Mouse (Mus musculus): Measurements from ENCODE around the gene Olfr266.

The Olfr266 gene

DNA sequence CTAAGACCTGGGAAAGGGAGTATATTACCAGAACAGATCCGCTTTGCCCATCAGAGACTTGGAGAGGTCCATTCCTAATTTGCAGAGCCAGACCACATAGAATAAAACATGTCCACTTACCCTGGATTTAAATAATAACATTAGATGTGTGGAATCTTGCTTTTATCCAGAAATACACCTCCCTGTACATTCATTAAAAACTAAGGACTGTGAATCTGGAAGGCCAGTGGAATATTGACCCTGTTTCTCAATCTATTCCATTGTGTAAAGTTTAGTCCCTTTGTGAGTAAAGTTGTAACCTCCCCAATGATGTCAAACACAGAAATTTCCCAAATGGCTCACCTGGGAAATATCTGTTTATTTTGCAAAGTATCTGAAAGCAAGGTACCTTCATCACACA is at the start of gene Olfr266:
Gene Olfr266, minus strand, starts transcription at position 101 of the 400 bp plus-strand sequence.
- no peak for DNase-seq

DNA sequence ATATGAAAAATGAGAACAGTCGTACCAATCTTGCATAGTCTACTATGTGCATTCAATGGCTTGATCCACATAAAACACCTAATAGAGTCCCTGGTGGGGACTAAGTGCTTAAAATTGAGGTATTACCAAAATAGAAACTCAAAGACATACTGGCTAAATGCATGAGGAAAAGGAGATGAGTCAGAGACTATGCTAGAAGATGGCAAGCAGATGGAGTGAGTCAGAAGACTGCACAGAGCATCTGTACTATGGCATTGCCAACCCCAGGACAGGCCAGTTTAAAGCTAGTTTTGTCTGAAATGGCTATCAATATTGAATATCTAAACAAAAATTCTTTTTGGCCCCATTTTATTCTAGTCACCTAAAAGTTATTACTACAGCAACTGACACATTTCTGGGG is 49.5 kb upstream of the Olfr266 start:
- DNase-seq, result no peak

DNA sequence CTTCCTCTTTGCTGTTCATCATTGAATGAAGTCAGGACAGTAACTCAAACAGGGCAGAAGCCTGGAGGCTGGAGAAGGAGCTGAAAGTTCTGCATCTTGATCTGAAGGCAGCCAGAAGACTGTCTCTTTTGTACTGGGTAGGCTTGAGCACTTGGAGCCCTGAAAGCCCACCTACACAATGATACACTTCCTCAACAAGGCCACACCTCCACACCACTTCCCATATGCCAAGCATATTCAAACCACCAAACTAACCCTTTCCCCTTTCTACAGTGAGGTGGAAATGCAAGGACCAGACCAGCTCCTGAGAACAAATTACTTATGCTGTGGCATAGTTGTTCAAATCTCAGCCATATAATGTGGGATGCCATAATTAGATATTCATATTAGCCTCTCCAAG is 46.8 kb upstream of the Olfr266 start:
- DNase-seq, result no peak

DNA sequence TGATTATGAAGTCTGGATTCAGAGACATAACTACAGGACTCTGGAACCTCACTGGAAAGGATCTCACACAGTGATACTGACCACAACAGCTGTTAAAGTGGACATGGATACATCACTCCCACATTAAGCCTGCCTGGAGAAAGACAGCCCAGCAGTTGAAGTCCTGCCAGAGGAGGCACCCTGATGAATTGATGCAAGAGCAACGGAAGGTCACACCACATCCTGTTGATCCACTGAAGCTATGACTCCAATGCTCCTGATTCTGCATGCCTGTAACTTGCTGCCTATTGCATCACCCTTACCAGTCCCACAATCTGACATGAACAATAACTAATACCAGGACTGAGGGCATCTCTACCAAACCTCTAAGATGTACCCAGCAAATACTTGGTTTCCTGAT is 6.0 kb upstream of the Olfr266 start:
- no peak for DNase-seq

DNA sequence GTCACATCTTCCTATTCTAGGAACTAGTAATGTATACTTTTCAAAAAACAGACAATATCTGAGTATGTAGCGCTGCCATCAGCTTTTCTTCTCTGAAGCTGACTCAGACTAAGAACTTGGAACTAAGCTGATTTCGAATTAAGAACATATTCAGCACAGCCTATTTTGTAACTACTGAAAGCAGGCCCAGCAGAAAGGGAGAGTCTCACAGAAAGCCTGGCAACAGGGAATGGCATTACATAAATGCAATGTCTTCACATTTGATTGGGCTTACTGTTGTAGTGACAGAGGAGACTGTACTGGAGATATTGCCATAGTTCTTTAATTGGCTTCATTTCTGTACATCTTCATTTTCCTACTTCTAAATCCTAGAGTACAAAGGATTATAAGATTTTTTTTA is 8.4 kb downstream of the Olfr266 start:
- no peak for DNase-seq

DNA sequence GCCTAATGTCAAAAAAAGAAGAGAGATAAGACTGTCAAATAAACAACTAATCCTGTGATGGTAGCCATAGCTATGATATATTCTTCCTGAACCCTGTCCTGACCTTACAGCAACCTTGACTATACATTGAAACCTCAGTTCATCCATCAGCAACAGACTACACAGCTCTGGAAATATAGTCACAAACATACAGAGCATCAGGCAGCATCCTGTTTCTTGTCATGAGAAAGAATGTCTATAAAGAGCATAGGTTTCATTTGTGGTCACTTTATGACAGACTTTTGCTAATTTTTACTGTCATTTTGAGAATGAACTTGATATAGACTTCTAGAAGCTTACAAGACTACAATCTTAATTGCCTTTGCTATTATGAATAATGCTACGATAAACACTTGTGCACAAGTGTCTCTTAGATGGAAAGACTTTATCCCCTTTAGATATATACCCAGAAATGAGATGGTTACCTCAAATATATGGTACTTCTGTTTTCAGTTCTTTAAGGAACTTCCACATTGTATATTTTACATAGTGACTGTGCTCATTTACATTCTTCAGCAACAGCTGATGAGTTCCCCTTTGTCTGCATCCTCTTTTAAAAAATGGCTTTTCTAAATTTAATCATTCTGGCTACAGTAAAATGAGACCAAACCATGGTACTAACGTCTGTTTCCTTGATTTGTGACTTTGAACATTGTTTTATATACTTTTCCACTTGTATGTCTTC is 17.0 kb downstream of the Olfr266 start:
- no peak for DNase-seq

DNA sequence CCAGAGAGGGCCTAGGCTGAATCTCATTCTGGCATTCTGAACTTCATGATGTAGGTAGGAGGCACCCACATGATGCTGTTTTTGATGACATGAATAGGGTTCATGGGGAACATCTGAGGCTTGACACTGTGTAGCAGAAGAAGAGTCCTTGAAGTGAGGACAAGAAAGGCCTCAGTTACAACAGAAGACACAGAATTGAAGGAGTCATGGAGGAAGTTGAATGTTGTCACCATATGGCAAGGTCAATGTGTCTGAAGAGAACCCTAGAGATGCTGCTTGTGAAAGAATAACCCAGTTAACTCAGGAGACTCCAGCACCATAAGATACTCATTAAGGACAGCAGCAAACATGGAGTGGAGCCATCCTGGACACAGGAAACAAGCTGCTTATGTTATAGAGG is 28.0 kb downstream of the Olfr266 start:
- DNase-seq, result no peak

DNA sequence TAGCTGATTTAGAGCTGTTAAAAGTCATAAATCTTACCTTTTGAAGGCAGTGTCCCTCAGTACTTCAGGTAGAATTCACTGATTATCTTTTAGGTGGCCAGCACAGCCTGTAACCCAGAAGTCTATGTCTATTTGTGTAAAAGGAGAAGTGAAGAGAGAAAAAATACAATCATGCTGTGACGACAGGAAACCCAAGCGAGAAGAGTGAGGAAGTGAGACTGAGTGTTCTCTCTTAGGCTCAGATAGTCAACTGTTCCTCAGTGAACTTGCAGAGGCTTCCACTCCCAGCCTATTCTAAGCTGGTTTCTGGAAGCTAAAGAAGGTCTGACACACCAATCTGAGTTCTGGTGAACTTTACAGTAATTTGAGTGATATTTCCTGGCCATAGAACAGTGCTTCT is 36.2 kb downstream of the Olfr266 start, which contains the start of gene Cd53:
Gene Cd53, minus strand, starts transcription at position 220 of the 400 bp plus-strand sequence.
- no peak for DNase-seq

DNA sequence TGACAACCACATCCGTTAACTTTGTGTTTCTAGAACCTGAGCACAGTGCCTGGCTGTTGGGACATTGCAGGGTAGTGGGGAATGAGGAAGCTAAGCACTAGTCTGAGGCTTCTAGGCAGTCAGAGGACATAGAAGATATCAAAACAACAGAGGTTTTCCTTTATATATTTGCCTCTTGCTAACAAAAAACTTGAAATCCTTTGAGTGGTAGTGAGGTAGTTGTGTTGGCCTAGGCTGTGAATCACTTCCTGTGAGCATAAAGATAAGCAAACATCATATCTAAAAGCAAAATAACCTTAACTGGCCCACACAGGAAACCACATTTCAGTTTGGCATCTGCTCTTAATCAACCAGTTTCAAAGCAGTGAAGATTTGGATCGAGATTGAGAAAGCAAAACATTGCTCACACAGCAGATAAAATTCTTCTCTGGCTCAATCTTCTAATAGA is 37.6 kb downstream of the Olfr266 start:
- no peak for DNase-seq

DNA sequence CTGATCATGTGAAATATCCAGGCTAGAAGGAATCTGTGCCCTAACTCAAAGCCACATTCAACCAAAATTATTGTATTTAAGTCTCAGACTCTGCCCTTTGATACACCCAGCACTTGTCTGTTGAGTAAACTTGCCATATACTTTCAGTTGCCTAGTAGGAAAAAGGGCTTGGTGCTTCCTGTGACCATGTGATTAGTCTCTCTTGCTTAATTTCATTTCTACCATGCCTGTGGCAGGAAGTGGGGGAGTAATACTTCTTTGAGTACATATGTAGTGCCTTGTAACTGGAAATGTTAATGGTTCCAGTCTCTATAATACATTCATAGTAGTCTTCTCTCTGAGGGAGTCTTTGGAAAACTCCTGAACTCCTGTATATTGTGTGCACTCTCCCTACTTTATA is 38.1 kb downstream of the Olfr266 start:
- no peak for DNase-seq

DNA sequence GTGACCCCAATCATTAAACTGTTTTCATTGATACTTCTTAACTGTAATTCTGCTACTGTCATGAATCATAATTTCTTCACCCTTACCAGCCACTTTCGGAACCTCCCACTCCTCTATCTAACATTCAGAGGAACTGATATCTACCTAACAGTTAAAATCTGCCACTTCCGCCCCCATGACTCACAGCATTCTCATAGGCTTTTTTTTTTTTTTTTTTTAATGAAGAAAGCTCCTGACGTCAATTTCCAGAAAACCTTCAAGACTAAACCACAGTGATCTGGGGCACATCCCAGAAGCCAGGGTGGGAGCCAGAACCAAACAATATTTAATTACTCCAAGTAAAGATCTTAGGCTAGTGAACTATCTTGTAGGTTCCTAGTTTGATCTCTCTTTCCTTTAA is 41.0 kb downstream of the Olfr266 start:
- DNase-seq, result no peak

DNA sequence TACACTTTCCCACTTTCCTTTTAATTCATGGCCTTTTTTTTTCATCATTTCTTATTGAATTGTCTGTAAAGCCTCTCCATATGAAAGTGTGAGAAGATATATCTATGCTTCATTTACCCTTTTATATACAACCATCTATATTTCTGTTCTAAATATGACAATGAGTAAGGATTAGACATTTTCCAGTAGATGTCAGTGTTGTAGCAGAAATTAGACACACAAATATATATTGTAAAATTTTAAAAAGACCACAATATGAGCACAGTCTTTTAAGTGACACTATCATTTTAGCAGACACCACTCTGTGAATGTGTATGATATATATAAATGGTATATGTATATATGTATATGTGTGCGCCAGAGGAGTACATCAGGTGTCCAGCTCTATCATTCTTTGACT is 54.3 kb downstream of the Olfr266 start:
- no peak for DNase-seq

Data from cerebellum, adult 9-11 months (tissue).